13 mouse cellular contexts compared by ENCODE assay signal in genomic region chr9:105342994-105343656, GRCm38 (mm10). TPM values are rescaled to one million over a fixed set of nuclear protein-coding genes. Genes with fewer than 3 reads are reported as not detected.
DNase-seq lines count a peak whose midpoint lies in the region; ATAC-seq and TF ChIP-seq lines count a peak whose summit lies in the region.
"Had no signal": no experiment of that assay in that cellular context is flagged by ENCODE, and none has a peak within 500 bp of the region (broad histone marks: within the 10 kb centered on the region; RNA-seq: fewer than 3 reads in every experiment).

No protein-coding gene starts in this region.

- H3K27ac ChIP-seq in hindbrain, embryonic 10.5 days: peak overlapping the region; percentile 73
- peak overlapping the region; percentile 65 for H3K27ac ChIP-seq in midbrain, embryonic 15.5 days
- H3K27ac ChIP-seq in thymus, adult 2 months (ENCODE audit: control insufficient read depth, insufficient read depth, low read length): no peak overlapping the region
- no peak overlapping the region for H3K27ac ChIP-seq in lung, postnatal 0 days (ENCODE audit: low read length)
- H3K27ac ChIP-seq: liver, embryonic 14.5 days had no signal

- WGBS in hindbrain, embryonic 10.5 days: 52% methylated on average over 10 of the region's 10 CpGs
- 21% methylated on average over 10 of the region's 10 CpGs for WGBS in midbrain, embryonic 15.5 days
- 78% methylated on average over 10 of the region's 10 CpGs for WGBS in thymus, adult 2 months
- WGBS in lung, postnatal 0 days: 50% methylated on average over 10 of the region's 10 CpGs

- peaks cover 8% of the 10 kb centered on the region; the same call in 1 of the 2 replicates for H3K4me1 ChIP-seq in hindbrain, embryonic 10.5 days (replicated peaks)
- peaks cover 12% of the 10 kb centered on the region for H3K4me1 ChIP-seq in midbrain, embryonic 15.5 days
- H3K4me1 ChIP-seq in thymus, adult 2 months (replicated peaks; ENCODE audit: control insufficient read depth, insufficient read depth, low read length): no peaks in the 10 kb centered on the region
- no peaks in the 10 kb centered on the region for H3K4me1 ChIP-seq in lung, postnatal 0 days (ENCODE audit: insufficient read depth, low read depth, low read length)

- TF ChIP-seq CTCF in thymus, adult 2 months (IDR thresholded peaks at IDR 0.05; ENCODE audit: borderline replicate concordance, control insufficient read depth, extremely low read depth, insufficient read depth, low read length, poor library complexity): no peak
- TF ChIP-seq CTCF in lung, postnatal 0 days (IDR thresholded peaks at IDR 0.05): no peak

- TF ChIP-seq POLR2A in thymus, adult 2 months (IDR thresholded peaks at IDR 0.05; ENCODE audit: control insufficient read depth, extremely low read depth, insufficient read depth, low read length, poor library complexity): no peak

- peak overlapping the region; percentile 9; the same call in 1 of the 2 replicates for H3K4me2 ChIP-seq in midbrain, embryonic 15.5 days
- no peak overlapping the region for H3K4me2 ChIP-seq in lung, postnatal 0 days (replicated peaks; ENCODE audit: low read depth, low read length)

- H3K9ac ChIP-seq in midbrain, embryonic 15.5 days: no peak overlapping the region
- no peak overlapping the region for H3K9ac ChIP-seq in lung, postnatal 0 days (replicated peaks; ENCODE audit: low read depth)
- H3K9ac ChIP-seq: liver, embryonic 14.5 days had no signal

- DNase-seq in brain, adult 2 months (ENCODE audit: low read depth, low spot score): peak; percentile 44
- DNase-seq in embryo, embryonic 11 days: peak; percentile 57
- DNase-seq in hindbrain, embryonic 10.5 days (ENCODE audit: low spot score): peak; percentile 59
- no peak for DNase-seq in thymus, adult 2 months
- DNase-seq in heart, adult 11 months: no peak
- no peak for DNase-seq in lung, postnatal 0 days (ENCODE audit: low spot score)
- DNase-seq: gastrocnemius, postnatal 36 days; layer of hippocampus, postnatal 36 days had no signal

- H3K27me3 ChIP-seq in hindbrain, embryonic 10.5 days (ENCODE audit: insufficient read depth, poor library complexity, severe bottlenecking): no peaks in the 10 kb centered on the region
- no peaks in the 10 kb centered on the region for H3K27me3 ChIP-seq in midbrain, embryonic 15.5 days (replicated peaks)
- no peaks in the 10 kb centered on the region for H3K27me3 ChIP-seq in thymus, adult 2 months (ENCODE audit: control insufficient read depth, insufficient read depth, low read length)
- H3K27me3 ChIP-seq in lung, postnatal 0 days (replicated peaks; ENCODE audit: insufficient read depth, low read length): no peaks in the 10 kb centered on the region

- no peaks in the 10 kb centered on the region for H3K36me3 ChIP-seq in hindbrain, embryonic 10.5 days
- H3K36me3 ChIP-seq in midbrain, embryonic 15.5 days (replicated peaks): no peaks in the 10 kb centered on the region
- no peaks in the 10 kb centered on the region for H3K36me3 ChIP-seq in thymus, adult 2 months (ENCODE audit: control insufficient read depth, insufficient read depth, low read length)
- no peaks in the 10 kb centered on the region for H3K36me3 ChIP-seq in lung, postnatal 0 days (ENCODE audit: insufficient read depth, low read length)

- H3K9me3 ChIP-seq in hindbrain, embryonic 10.5 days: no peaks in the 10 kb centered on the region
- H3K9me3 ChIP-seq in midbrain, embryonic 15.5 days: no peaks in the 10 kb centered on the region
- no peaks in the 10 kb centered on the region for H3K9me3 ChIP-seq in lung, postnatal 0 days (ENCODE audit: low read length)

- ATAC-seq in midbrain, embryonic 15.5 days (replicated peaks): peak; percentile 92
- ATAC-seq in cerebellum, adult (ENCODE audit: insufficient number of reproducible peaks, low FRiP score, low TSS enrichment): no peak
- ATAC-seq in lung, postnatal 0 days: no peak
- ATAC-seq: activated CD4-positive, CD25-positive, alpha-beta regulatory T cell, adult 4 months had no signal

- TF ChIP-seq EP300 in lung, postnatal 0 days (IDR thresholded peaks at IDR 0.05): no peak

- no peak overlapping the region for H3K4me3 ChIP-seq in hindbrain, embryonic 10.5 days
- no peak overlapping the region for H3K4me3 ChIP-seq in midbrain, embryonic 15.5 days
- no peak overlapping the region for H3K4me3 ChIP-seq in thymus, adult 2 months (ENCODE audit: control insufficient read depth, insufficient read depth, low read length)
- H3K4me3 ChIP-seq in lung, postnatal 0 days (ENCODE audit: low read depth, low read length): no peak overlapping the region

RNA-seq across cellular contexts. Expression of gene Aste1, which starts 52.1 kb away (rescaled TPM):
- 15.0 and 15.4 TPM in 2 replicates for polyA plus RNA-seq in hindbrain, embryonic 10.5 days (2016; fragmentation: Nextera tagmentation; extraction: Ambion mirVana)
- 12.2 and 14.5 TPM in 2 replicates for polyA plus RNA-seq in midbrain, embryonic 15.5 days (2015; fragmentation: Nextera tagmentation; extraction: Ambion mirVana)
- 11.4 and 12.6 TPM in 2 replicates for polyA plus RNA-seq in thymus, adult 2 months (2012; rRNA removed)
- polyA plus RNA-seq in lung, postnatal 0 days (2015; fragmentation: Nextera tagmentation; extraction: Ambion mirVana): 8.6 and 9.5 TPM in 2 replicates

RNA-seq across cellular contexts. Expression of gene Nek11, which starts 52.2 kb away (rescaled TPM):
- polyA plus RNA-seq in hindbrain, embryonic 10.5 days (2016; fragmentation: Nextera tagmentation; extraction: Ambion mirVana): 1.1 and 1.5 TPM in 2 replicates
- polyA plus RNA-seq in midbrain, embryonic 15.5 days (2015; fragmentation: Nextera tagmentation; extraction: Ambion mirVana): 2.7 and 3.3 TPM in 2 replicates
- polyA plus RNA-seq in thymus, adult 2 months (2012; rRNA removed): 0.06 and 0.11 TPM in 2 replicates
- 3.2 and 3.4 TPM in 2 replicates for polyA plus RNA-seq in lung, postnatal 0 days (2015; fragmentation: Nextera tagmentation; extraction: Ambion mirVana)
- polyA plus RNA-seq: liver, embryonic 14.5 days; small intestine, adult 2 months had no signal

Comparison
In these comparisons a context has a peak if more than half of its experiments do, and no peak if none do; other contexts are left out.
1. DNase-seq: peak in brain, adult 2 months (single experiment), embryo, embryonic 11 days (single experiment) and hindbrain, embryonic 10.5 days (single experiment); none in thymus, adult 2 months (single experiment), heart, adult 11 months (single experiment) and lung, postnatal 0 days (single experiment).
2. H3K27ac ChIP-seq: peak in hindbrain, embryonic 10.5 days (single experiment) and midbrain, embryonic 15.5 days (single experiment); none in thymus, adult 2 months (single experiment) and lung, postnatal 0 days (single experiment).